Mouse (Mus musculus): ENCODE measurements around the gene Prss35. TPM values are rescaled to one million over a fixed set of nuclear protein-coding genes. Genes with fewer than 3 reads are reported as not detected.

Gene Prss35
- polyA plus RNA-seq, 1 experiment = 0.12 TPM

- WGBS = 67% methylated on average over 1 of the region's 1 CpGs
Measured at GRCm38 (mm10) chr9:86729084-86729483, 14.4 kb upstream of the Prss35 start.

GRCm38 (mm10) chr9:86729811-86730210 is 13.6 kb upstream of the Prss35 start:
- H3K4me1 ChIP-seq (ENCODE audit: control insufficient read depth, insufficient read depth, insufficient read length) = no peaks in the 10 kb centered on the region
- no peaks in the 10 kb centered on the region for H3K36me3 ChIP-seq (ENCODE audit: control insufficient read depth, insufficient read depth, low read length)
- H3K4me3 ChIP-seq (ENCODE audit: extremely low read depth, insufficient read depth, insufficient read length) = no peak overlapping the region
- no peaks in the 10 kb centered on the region for H3K27me3 ChIP-seq (ENCODE audit: control insufficient read depth, insufficient read depth, low read length)
- no peak for DNase-seq (ENCODE audit: low read depth in 1 of 2, low spot score in 2 of 2)
- H3K27ac ChIP-seq (ENCODE audit: insufficient read depth, low read length) = no peak overlapping the region
- WGBS = 88% methylated on average over 3 of the region's 3 CpGs
- no peak for TF ChIP-seq POLR2A (IDR thresholded peaks at IDR 0.05; ENCODE audit: low read depth, low read length)
- TF ChIP-seq CTCF (IDR thresholded peaks at IDR 0.05; ENCODE audit: extremely low read depth, insufficient read depth, insufficient read length, insufficient replicate concordance) = no peak

More at GRCm38 (mm10) chr9:86729084-86729483, 14.4 kb upstream of the Prss35 start:
- no peaks in the 10 kb centered on the region for H3K27me3 ChIP-seq (ENCODE audit: control insufficient read depth, insufficient read depth, low read length)
- no peaks in the 10 kb centered on the region for H3K4me1 ChIP-seq (ENCODE audit: control insufficient read depth, insufficient read depth, insufficient read length)
- H3K36me3 ChIP-seq (ENCODE audit: control insufficient read depth, insufficient read depth, low read length) = no peaks in the 10 kb centered on the region
- no peak overlapping the region for H3K27ac ChIP-seq (ENCODE audit: insufficient read depth, low read length)
- no peak for DNase-seq (ENCODE audit: low read depth in 1 of 2, low spot score in 2 of 2)
- H3K4me3 ChIP-seq (ENCODE audit: extremely low read depth, insufficient read depth, insufficient read length) = no peak overlapping the region
- no peak for TF ChIP-seq POLR2A (IDR thresholded peaks at IDR 0.05; ENCODE audit: low read depth, low read length)
- no peak for TF ChIP-seq CTCF (IDR thresholded peaks at IDR 0.05; ENCODE audit: extremely low read depth, insufficient read depth, insufficient read length, insufficient replicate concordance)

- TF ChIP-seq CTCF (IDR thresholded peaks at IDR 0.05; ENCODE audit: extremely low read depth, insufficient read depth, insufficient read length, insufficient replicate concordance) (no peak), POLR2A (IDR thresholded peaks at IDR 0.05; ENCODE audit: low read depth, low read length) (no peak)
- Histone ChIP-seq H3K27me3 (ENCODE audit: control insufficient read depth, insufficient read depth, low read length) (no peaks in the 10 kb centered on the region), H3K4me1 (ENCODE audit: control insufficient read depth, insufficient read depth, insufficient read length) (no peaks in the 10 kb centered on the region), H3K4me3 (ENCODE audit: extremely low read depth, insufficient read depth, insufficient read length) (no peak overlapping the region), H3K36me3 (ENCODE audit: control insufficient read depth, insufficient read depth, low read length) (no peaks in the 10 kb centered on the region), H3K27ac (ENCODE audit: insufficient read depth, low read length) (no peak overlapping the region)
- DNase-seq (ENCODE audit: low read depth in 1 of 2, low spot score in 2 of 2) = no peak
Measured at GRCm38 (mm10) chr9:86734357-86734756, 9.1 kb upstream of the Prss35 start.

- WGBS = 75% methylated on average over 9 of the region's 9 CpGs
- H3K27ac ChIP-seq (ENCODE audit: insufficient read depth, low read length) = no peak overlapping the region
- TF ChIP-seq POLR2A (IDR thresholded peaks at IDR 0.05; ENCODE audit: low read depth, low read length) (no peak), CTCF (IDR thresholded peaks at IDR 0.05; ENCODE audit: extremely low read depth, insufficient read depth, insufficient read length, insufficient replicate concordance) (no peak)
- no peaks in the 10 kb centered on the region for H3K27me3 ChIP-seq (ENCODE audit: control insufficient read depth, insufficient read depth, low read length)
- no peaks in the 10 kb centered on the region for H3K4me1 ChIP-seq (ENCODE audit: control insufficient read depth, insufficient read depth, insufficient read length)
- H3K4me3 ChIP-seq (ENCODE audit: extremely low read depth, insufficient read depth, insufficient read length) = no peak overlapping the region
- H3K36me3 ChIP-seq (ENCODE audit: control insufficient read depth, insufficient read depth, low read length) = no peaks in the 10 kb centered on the region
- no peak for DNase-seq (ENCODE audit: low read depth in 1 of 2, low spot score in 2 of 2)
Measured at GRCm38 (mm10) chr9:86734795-86735194, 8.7 kb upstream of the Prss35 start.

- Histone ChIP-seq H3K36me3 (ENCODE audit: control insufficient read depth, insufficient read depth, low read length) (no peaks in the 10 kb centered on the region), H3K4me3 (ENCODE audit: extremely low read depth, insufficient read depth, insufficient read length) (no peak overlapping the region), H3K27me3 (ENCODE audit: control insufficient read depth, insufficient read depth, low read length) (no peaks in the 10 kb centered on the region), H3K27ac (ENCODE audit: insufficient read depth, low read length) (no peak overlapping the region), H3K4me1 (ENCODE audit: control insufficient read depth, insufficient read depth, insufficient read length) (no peaks in the 10 kb centered on the region)
- 95% methylated on average over 4 of the region's 4 CpGs for whole genome bisulfite sequencing
- no peak for TF ChIP-seq POLR2A (IDR thresholded peaks at IDR 0.05; ENCODE audit: low read depth, low read length)
- TF ChIP-seq CTCF (IDR thresholded peaks at IDR 0.05; ENCODE audit: extremely low read depth, insufficient read depth, insufficient read length, insufficient replicate concordance) = no peak
- DNase-seq (ENCODE audit: low read depth in 1 of 2, low spot score in 2 of 2) = no peak
Measured at GRCm38 (mm10) chr9:86736991-86737390, 6.5 kb upstream of the Prss35 start.

- WGBS = 82% methylated on average over 1 of the region's 1 CpGs
- no peaks in the 10 kb centered on the region for H3K4me1 ChIP-seq (ENCODE audit: control insufficient read depth, insufficient read depth, insufficient read length)
- H3K4me3 ChIP-seq (ENCODE audit: extremely low read depth, insufficient read depth, insufficient read length) = no peak overlapping the region
- no peaks in the 10 kb centered on the region for H3K27me3 ChIP-seq (ENCODE audit: control insufficient read depth, insufficient read depth, low read length)
- no peak for DNase-seq (ENCODE audit: low read depth in 1 of 2, low spot score in 2 of 2)
- H3K36me3 ChIP-seq (ENCODE audit: control insufficient read depth, insufficient read depth, low read length) = no peaks in the 10 kb centered on the region
- TF ChIP-seq POLR2A (IDR thresholded peaks at IDR 0.05; ENCODE audit: low read depth, low read length) = no peak
- no peak for TF ChIP-seq CTCF (IDR thresholded peaks at IDR 0.05; ENCODE audit: extremely low read depth, insufficient read depth, insufficient read length, insufficient replicate concordance)
- no peak overlapping the region for H3K27ac ChIP-seq (ENCODE audit: insufficient read depth, low read length)
Measured at GRCm38 (mm10) chr9:86738067-86738466, 5.4 kb upstream of the Prss35 start.

GRCm38 (mm10) chr9:86738801-86739200 is 4.6 kb upstream of the Prss35 start:
- WGBS = 99% methylated on average over 8 of the region's 8 CpGs
- no peak overlapping the region for H3K27ac ChIP-seq (ENCODE audit: insufficient read depth, low read length)
- no peak for DNase-seq (ENCODE audit: low read depth in 1 of 2, low spot score in 2 of 2)

More at GRCm38 (mm10) chr9:86738801-86739200, 4.6 kb upstream of the Prss35 start:
- Histone ChIP-seq H3K4me3 (ENCODE audit: extremely low read depth, insufficient read depth, insufficient read length) (no peak overlapping the region), H3K4me1 (ENCODE audit: control insufficient read depth, insufficient read depth, insufficient read length) (no peaks in the 10 kb centered on the region), H3K36me3 (ENCODE audit: control insufficient read depth, insufficient read depth, low read length) (no peaks in the 10 kb centered on the region), H3K27me3 (ENCODE audit: control insufficient read depth, insufficient read depth, low read length) (no peaks in the 10 kb centered on the region)
- TF ChIP-seq CTCF (IDR thresholded peaks at IDR 0.05; ENCODE audit: extremely low read depth, insufficient read depth, insufficient read length, insufficient replicate concordance) (no peak), POLR2A (IDR thresholded peaks at IDR 0.05; ENCODE audit: low read depth, low read length) (no peak)

Measured in spleen, adult 2 months (tissue).